Mouse (Mus musculus): ENCODE measurements around the gene Haghl.
"Not testable (repeated sequence)": the region's sequence is repeated elsewhere in the genome, so short reads cannot be mapped to it uniquely, and the experiment has no call there.

Gene Haghl

DNA sequence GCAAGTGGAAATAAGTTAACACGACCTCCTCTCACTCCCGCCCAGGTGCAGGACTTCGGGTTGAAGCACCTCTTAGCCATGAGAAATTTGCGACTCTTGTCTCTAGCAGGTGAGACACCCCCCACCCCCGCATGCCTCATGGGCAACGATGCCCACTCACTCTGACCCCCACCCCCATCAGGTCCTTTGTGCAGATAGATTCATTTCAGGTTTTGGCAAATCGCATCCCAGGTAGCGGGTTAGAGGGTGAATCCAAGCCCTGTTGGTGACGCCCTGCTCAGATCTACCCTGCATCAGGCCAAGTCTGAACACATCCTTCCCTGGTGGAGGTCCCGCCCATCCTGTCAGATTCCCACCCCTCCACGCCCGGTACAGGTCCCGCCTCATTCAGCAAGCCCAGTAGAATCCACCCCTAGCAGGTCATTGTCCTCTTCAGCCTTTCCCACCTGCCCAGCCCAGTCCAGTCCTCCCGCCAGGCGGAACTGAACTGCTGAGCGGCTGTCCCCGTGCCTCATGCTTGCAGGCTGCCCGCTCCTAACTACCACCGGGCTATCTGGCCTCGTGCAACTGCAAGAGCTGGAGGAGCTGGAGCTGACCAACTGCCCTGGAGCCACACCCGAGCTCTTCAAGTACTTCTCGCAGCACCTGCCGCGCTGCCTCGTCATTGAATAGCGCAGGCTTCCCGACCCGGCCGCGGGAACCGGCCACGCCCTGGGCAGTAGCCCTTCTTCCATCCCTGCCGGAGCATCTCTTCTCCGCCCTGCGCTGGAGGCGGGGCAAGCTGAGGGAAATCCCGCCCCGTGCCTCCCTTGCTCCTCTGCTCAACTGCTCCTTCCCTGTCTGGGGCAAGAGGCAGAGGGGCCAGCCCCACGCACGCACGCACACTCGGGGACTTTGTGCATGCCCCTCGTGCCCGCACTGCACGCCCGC, 33.6 kb upstream of the Haghl start:
- no peak for DNase-seq

DNA sequence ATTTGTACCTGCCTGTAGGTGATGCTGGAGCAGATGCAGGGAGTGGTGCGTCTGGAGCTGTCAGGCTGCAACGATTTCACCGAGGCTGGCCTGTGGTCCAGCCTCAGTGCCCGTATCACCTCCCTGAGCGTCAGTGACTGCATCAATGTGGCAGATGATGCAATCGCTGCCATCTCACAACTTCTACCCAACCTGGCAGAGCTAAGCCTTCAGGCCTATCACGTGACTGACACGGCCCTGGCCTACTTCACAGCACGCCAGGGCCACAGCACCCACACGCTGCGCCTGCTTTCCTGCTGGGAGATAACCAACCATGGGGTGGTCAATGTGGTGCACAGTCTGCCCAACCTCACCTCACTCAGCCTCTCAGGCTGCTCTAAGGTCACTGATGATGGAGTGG, 32.2 kb upstream of the Haghl start:
- DNase-seq: no peak

DNA sequence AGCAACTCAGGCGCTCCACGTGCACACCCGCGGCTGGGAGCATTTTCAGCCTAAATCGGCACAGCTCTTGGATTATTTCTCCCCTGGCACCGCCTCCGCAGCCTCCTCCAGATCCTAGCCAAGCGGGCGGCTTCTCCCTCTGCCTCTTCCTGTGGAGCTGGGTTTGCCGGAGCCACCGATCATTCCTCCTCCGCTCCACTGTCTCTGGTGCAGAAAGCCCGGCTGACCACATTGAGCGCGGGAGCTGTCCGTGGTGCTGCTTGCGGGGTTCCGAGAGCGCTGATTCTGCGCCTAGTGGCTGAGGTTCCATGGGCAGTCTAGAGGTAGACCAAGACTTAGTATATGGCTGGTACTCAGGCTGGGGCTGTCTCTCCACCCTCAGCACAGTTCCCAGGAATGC, 28.0 kb upstream of the Haghl start:
- DNase-seq: peak; percentile 79

DNA sequence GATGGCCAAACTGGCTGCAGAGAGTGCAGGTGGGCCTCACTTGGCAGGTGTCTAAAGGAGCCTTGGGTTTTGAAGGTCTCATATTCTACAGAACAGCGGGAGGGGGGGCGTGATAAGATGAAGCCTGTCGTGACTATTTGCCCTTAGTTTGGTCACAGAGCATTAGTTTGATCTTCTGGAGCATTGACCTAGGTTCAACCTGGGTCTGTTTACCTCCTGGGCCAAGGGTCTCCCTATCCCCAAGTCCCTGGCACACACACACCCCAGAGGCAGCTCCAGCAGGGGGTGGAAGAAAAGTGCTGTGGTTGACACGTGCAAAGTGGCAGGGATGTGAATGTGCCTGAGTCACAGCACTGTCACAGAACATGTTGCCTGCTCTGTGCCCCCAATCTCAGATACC, 25.4 kb upstream of the Haghl start:
- DNase-seq: no peak

GRCm38 (mm10) chr17:25809606-25810340, 24.3 kb upstream of the Haghl start:
- peak; percentile 53 for DNase-seq

DNA sequence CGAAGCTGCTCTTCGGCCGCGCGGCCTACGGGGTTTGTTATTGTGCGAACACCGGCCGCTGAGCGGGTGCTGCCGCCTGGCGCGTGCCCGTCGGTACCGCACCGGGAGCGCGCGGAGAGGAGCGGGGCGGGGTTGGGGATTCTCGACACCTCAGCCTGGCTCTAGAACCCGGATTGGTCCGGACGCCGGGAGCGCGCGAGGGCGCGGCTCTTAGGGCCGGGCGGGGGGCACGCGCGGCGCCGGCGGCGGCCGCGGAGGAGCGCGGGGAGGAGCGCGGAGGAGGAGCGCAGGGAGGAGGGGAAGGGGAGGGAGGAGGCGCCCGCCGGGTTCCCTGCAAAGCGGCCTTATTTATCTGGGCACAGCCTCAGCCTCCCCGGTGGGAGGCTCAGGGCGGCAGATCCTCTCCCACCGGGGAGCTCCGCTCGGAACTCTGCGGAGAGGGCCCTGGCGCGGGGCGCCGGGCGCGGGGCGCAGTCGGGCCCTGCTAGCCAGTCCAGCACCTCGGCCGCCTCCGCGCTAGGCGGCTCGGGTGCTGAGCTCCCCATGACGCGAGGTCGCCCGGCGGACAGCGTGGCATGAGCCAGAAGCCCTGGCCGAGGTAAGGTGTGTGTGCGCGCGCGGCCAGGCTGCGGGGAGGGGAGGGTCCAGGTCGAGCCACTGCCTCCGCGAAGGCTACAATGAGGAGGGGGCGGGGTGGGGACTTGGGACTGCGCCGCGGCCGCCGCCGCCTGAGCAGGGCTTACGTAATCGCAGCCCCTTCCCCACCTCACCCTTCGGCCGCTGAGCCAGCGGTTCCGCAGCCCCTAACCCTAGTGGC, 23.5 kb upstream of the Haghl start, which contains the start of gene Fbxl16:
Gene Fbxl16, plus strand, starts transcription at position 297 of the 817 bp plus-strand sequence.
- DNase-seq: peak; percentile 87

GRCm38 (mm10) chr17:25808028-25808427, 22.6 kb upstream of the Haghl start:
- no peak for DNase-seq

DNA sequence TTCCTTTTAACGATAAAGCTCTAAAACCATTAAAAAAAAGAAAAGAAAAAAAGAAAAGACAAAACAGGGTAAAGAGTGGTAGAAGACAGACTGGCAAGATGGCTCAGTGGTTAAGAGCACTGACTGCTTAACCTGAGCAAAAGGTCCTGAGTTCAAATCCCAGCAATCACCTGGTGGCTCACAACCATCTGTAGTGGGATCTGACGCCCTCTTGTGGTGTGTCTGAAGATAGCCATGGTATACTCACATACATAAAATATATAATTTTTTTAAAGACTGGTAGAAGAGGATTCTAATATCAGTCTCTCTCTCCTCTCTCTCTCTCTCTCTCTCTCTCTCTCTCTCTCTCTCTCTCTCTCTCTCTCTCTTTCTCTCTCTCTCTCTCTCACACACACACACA, 22.0 kb upstream of the Haghl start:
- not testable (repeated sequence) for DNase-seq

DNA sequence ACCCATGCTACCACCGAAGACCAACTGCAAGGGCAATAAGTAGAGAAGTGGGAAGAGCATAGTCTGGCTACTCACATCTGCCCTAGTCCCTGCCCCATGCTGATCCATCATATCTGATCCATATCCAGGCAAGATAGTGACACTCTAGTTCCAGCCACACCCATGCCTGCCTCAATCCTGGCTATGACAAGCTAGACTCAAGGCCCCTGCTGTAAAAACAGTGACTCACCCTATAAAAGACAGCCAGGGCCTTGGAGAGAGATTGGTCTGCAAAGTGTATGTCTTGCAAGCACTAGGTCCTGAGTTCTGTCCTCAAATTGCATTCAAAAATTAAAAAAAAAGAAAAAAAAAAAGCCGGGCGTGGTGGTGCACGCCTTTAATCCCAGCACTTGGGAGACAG, 21.0 kb upstream of the Haghl start:
- DNase-seq: no peak

DNA sequence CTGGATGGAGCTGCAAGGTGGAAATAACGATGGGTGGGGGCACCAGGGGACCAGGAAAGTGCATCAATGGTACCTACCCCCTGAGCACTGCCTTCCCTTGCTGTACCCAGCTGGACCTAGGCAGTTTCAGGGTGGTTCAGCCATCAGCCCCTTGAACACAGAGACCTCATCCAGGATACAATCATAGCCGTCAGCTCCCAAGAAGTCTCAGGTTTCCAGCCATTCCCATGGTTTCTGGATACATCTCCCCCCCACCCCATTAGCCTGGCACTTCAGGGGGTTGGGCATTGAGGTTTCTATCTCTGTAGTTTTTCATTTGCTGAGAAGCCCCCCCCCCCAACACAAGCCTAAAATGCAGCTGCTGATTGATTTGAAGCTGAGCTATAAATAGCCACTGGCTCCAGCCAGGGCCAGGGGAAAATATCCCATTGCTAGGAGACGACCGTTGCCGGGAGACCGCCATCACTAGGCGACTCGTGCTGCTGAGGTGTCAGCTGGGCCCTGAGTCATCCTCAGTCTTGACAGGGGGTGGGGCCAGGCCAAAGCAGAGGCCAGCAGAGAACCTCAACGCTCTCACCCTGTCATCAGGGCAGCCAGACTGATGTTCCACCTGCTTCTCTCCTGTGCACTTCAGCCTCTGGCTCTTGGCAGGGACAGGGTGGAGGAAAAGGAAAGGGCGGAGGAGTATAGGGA, 17.5 kb upstream of the Haghl start:
- peak; percentile 83 for DNase-seq

GRCm38 (mm10) chr17:25801029-25801428, 15.6 kb upstream of the Haghl start:
- no peak for DNase-seq

- DNase-seq: peak; percentile 75
These were observed 11.5 kb upstream of the Haghl start, which contains the start of gene Metrn for GRCm38 (mm10) chr17:25796951-25797369. Gene Metrn, minus strand, starts transcription at chr17:25797136.

DNA sequence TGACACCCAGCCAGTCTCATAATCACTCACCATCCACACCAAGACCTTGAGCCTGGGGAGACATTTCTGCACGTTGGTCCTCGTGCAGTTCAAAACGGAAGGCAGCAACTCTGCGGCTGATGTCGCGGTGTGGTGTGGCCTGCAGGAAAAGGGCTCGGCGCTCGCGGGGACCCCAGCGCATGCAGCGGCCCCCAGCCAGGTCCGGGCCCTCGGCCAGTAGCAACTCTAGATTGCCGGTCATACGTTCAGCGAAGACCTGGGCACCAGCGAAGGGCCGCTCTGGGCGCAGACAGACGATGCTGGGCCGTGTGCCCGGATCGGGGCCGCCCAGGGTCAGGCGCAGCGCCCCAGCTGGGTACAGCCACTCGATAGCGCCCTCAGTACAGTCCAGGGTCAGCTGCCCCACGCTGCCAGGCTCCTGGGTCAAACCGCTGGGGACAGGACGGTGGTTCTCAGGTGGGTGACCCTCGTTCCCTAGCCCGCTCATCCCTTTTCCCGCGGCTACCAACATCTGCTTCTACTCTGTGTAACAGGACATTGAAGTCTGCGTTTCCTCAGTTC, 10.8 kb upstream of the Haghl start:
- DNase-seq: no peak

DNA sequence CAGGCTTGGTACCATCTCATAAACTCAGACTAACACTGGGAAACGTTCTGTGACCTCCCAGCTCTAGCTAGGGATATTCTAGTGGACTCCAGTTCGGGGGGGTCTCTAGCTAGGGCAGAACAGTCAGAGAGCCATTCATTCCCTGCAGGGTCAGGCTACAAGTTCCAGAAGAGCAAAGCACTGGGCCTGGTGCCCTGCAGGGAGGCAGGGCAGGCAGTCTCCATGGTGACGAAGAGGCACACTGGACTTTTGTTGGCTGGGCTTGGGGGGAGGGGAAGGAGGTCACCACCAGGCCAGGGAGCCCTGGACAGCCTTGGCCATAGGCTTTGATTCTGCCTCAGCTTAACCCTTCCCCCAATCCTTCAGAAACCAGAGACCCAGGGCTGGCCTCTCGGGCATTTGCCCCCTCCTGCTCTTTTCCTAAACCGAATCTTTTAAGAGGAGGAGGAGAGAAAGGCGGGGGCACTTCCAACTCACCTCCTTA, 10.2 kb upstream of the Haghl start, which contains the start of gene AC134908.4:
Gene AC134908.4, minus strand, starts transcription at position 51 of the 484 bp plus-strand sequence.
- DNase-seq: peak; percentile 42

DNA sequence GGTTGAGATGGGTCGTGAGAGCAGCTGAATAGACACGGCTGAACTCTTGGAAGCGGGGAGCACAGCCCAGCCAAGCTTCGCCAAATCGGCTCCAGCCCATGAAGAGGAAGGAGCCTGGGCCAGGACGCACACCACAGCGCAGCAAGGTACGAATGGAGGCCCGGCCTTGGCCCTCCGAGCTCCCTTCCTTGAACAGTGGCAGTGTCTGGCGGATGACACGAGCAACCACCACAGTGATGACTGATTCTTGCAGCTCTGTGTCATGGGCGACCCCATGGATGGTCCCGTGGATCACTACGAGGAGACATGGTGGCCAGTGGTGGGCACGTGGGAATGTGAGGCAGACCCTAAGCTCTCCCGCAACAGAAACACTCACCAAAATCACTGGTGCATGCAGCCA, 9.5 kb upstream of the Haghl start:
- DNase-seq: no peak

DNA sequence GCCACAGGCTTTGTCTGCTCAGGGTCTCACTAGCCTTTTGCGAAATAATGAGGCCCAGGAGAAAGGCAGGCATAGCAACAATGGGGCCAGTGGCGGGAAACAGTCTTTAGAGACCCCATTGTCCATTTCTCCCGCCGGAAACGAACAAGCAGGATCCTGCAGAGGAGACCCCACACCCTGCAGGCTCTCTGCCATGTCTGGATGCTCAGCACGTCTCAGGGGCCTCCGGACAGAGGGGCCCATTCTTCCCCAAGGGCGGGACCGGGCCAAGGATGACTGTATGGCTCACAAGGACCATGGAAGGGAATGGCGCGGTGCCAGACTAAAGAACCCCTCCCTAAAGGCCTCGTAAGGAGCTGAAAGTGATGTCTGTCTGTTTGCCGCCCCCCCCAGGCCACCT, 8.7 kb upstream of the Haghl start:
- no peak for DNase-seq

GRCm38 (mm10) chr17:25792615-25793014, 7.1 kb upstream of the Haghl start, which contains the start of gene Fam173a:
Gene Fam173a, minus strand, starts transcription at chr17:25792901.
- DNase-seq: peak; percentile 75

DNA sequence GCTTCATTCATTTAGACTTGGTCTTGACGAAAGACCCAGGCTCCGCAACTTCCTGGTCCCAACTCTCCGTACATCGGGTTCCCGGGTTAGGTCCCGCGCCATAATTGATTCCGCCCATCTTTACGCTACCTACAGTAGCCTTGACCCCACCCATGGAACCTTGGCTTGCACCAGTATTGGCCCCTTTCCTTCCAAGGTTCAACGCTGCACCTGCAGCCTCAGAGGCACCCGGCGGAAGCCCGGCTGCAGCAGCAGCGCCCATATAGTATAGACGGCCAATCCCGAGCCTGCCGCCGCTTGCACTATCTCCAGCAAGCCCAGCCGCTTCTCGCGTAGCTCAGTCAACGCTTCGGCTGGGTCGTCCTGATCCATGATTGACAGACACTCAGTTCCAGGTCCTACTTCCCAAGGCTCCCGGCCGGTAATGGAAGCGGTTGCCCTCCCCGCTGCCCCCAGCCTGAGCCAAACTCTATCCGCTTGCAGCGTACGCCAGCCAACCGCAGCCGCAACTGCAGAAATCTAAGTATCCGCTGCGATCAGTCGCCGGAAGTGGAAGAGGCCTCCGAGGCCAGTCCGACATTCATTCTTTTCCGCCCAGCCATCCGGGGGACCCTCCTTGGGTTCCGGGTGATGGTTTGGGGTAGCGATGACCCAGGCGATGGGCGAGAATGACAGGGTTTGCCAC, 6.5 kb upstream of the Haghl start:
- peak; percentile 83 for DNase-seq

DNA sequence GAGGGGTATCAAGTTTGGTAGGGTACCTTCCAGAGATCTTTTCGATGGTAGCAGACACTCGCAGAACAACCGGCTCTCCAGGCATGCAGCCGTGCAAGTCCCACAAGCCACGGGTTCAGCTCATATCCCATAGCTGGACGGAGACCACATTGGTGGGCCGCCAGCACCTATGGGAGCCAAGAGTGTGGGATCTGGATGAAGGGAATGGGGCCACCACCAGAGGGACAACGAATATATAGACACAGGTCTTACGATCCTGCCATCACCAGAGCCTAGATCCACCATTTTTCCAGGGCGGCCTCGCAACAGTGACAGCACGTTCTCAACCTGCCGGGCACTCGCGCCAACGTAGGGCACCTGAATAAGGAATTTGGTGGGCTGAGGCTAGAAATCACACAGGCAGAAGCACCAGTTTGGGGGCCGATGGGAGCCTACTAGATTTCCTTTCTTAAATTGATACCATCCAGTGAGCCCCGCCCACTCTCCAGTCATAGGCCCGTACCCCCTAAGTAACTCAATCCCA, 5.9 kb upstream of the Haghl start:
- DNase-seq: no peak

GRCm38 (mm10) chr17:25786781-25787504, 1.5 kb upstream of the Haghl start:
- no peak for DNase-seq

Measured in right cerebral cortex, postnatal 14 days (tissue).